Mouse (Mus musculus): ENCODE measurements around the gene Fgfbp1. TPM values are rescaled to one million over a fixed set of nuclear protein-coding genes. Genes with fewer than 3 reads are reported as not detected.

The Fgfbp1 gene
- polyA plus RNA-seq, 1 experiment from 2014 or later, result 194 TPM

- H3K36me3 ChIP-seq, result no peaks in the 10 kb centered on the region
- 45% methylated on average over 2 of the region's 2 CpGs for WGBS
- no peaks in the 10 kb centered on the region for H3K9me3 ChIP-seq
- no peak overlapping the region for H3K27ac ChIP-seq
- no peaks in the 10 kb centered on the region for H3K27me3 ChIP-seq
- no peak for ATAC-seq (ENCODE audit: insufficient number of reproducible peaks, low FRiP score, low TSS enrichment, low read depth)
- H3K4me3 ChIP-seq, result no peak overlapping the region
- no peak overlapping the region for H3K4me2 ChIP-seq
- H3K9ac ChIP-seq, result no peak overlapping the region
- no peaks in the 10 kb centered on the region for H3K4me1 ChIP-seq
These were observed 10.4 kb downstream of the Fgfbp1 start for GRCm38 (mm10) chr5:43971156-43971555.

DNA sequence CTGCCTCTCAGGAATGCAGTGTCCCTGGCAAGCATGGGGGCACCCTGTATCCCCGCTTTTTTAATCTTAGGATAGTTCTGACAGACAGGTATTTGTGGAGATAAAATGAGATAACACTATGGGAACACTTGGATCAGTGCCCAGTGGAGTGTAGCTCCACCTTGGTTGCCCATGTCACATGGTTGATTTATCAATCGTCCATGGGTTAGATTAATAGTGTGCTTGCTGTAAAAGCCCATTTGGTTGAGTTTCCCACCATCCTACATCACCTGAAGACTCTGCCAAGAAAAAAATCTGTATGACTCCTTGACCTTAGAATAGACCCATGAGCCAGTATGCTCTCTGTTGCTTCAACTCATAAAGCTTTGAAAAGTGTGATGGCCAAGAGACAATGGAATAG, 11.0 kb downstream of the Fgfbp1 start:
- H3K4me3 ChIP-seq, result no peak overlapping the region
- 70% methylated on average over 2 of the region's 2 CpGs for WGBS
- H3K9ac ChIP-seq, result no peak overlapping the region
- no peaks in the 10 kb centered on the region for H3K27me3 ChIP-seq
- no peaks in the 10 kb centered on the region for H3K9me3 ChIP-seq
- ATAC-seq (ENCODE audit: insufficient number of reproducible peaks, low FRiP score, low TSS enrichment, low read depth), result no peak
- no peak overlapping the region for H3K27ac ChIP-seq
- no peaks in the 10 kb centered on the region for H3K36me3 ChIP-seq
- H3K4me1 ChIP-seq, result no peaks in the 10 kb centered on the region
- H3K4me2 ChIP-seq, result no peak overlapping the region

- Histone ChIP-seq H3K4me3 (no peak overlapping the region), H3K27me3 (no peaks in the 10 kb centered on the region), H3K9me3 (no peaks in the 10 kb centered on the region), H3K9ac (no peak overlapping the region), H3K4me1 (no peaks in the 10 kb centered on the region), H3K36me3 (no peaks in the 10 kb centered on the region), H3K4me2 (no peak overlapping the region), H3K27ac (no peak overlapping the region)
- WGBS, result 65% methylated on average over 2 of the region's 2 CpGs
- ATAC-seq (ENCODE audit: insufficient number of reproducible peaks, low FRiP score, low TSS enrichment, low read depth), result no peak
These were observed 12.9 kb downstream of the Fgfbp1 start for GRCm38 (mm10) chr5:43968634-43969033.

- H3K36me3 ChIP-seq, result no peaks in the 10 kb centered on the region
- H3K4me3 ChIP-seq, result no peak overlapping the region
- no peaks in the 10 kb centered on the region for H3K4me1 ChIP-seq
- no peak overlapping the region for H3K27ac ChIP-seq
- H3K9ac ChIP-seq, result no peak overlapping the region
- H3K4me2 ChIP-seq, result no peak overlapping the region
- H3K27me3 ChIP-seq, result no peaks in the 10 kb centered on the region
- no peaks in the 10 kb centered on the region for H3K9me3 ChIP-seq
- 84% methylated on average over 3 of the region's 3 CpGs for WGBS
- no peak for ATAC-seq (ENCODE audit: insufficient number of reproducible peaks, low FRiP score, low TSS enrichment, low read depth)
These were observed 20.5 kb downstream of the Fgfbp1 start for GRCm38 (mm10) chr5:43961056-43961455.

- no peaks in the 10 kb centered on the region for H3K36me3 ChIP-seq
- H3K27ac ChIP-seq, result no peak overlapping the region
- H3K9me3 ChIP-seq, result no peaks in the 10 kb centered on the region
- no peaks in the 10 kb centered on the region for H3K27me3 ChIP-seq
- H3K4me1 ChIP-seq, result no peaks in the 10 kb centered on the region
- H3K4me3 ChIP-seq, result no peak overlapping the region
- ATAC-seq (ENCODE audit: insufficient number of reproducible peaks, low FRiP score, low TSS enrichment, low read depth), result no peak
- H3K4me2 ChIP-seq, result no peak overlapping the region
- WGBS, result 70% methylated on average over 3 of the region's 3 CpGs
- no peak overlapping the region for H3K9ac ChIP-seq
These were observed 21.6 kb downstream of the Fgfbp1 start for GRCm38 (mm10) chr5:43959884-43960440.

DNA sequence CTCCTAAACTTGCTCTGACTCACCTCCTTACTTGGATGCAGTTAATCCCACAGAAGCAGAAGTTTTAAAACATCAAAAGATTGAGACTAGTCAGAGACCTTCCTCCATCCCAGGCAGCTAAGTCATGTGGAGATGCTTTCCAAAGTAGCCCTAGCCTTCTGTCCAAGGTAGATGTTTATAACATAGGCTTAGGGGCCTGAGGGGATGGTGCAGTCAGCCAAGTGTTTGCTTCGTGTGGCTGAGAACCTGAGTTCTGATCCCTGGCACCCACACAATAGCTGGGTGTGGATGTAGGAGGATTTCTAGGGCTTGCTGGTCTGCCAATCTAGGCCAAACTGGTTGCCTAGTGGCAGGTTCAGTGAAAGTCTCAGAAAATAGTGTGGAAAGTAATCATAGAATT, 28.3 kb downstream of the Fgfbp1 start:
- no peaks in the 10 kb centered on the region for H3K27me3 ChIP-seq
- no peaks in the 10 kb centered on the region for H3K36me3 ChIP-seq
- no peak overlapping the region for H3K27ac ChIP-seq
- peaks cover 12% of the 10 kb centered on the region for H3K4me1 ChIP-seq
- no peak overlapping the region for H3K4me2 ChIP-seq
- H3K9ac ChIP-seq, result no peak overlapping the region
- H3K4me3 ChIP-seq, result no peak overlapping the region
- no peaks in the 10 kb centered on the region for H3K9me3 ChIP-seq
- no peak for ATAC-seq (ENCODE audit: insufficient number of reproducible peaks, low FRiP score, low TSS enrichment, low read depth)
- 35% methylated on average over 1 of the region's 1 CpGs for WGBS

DNA sequence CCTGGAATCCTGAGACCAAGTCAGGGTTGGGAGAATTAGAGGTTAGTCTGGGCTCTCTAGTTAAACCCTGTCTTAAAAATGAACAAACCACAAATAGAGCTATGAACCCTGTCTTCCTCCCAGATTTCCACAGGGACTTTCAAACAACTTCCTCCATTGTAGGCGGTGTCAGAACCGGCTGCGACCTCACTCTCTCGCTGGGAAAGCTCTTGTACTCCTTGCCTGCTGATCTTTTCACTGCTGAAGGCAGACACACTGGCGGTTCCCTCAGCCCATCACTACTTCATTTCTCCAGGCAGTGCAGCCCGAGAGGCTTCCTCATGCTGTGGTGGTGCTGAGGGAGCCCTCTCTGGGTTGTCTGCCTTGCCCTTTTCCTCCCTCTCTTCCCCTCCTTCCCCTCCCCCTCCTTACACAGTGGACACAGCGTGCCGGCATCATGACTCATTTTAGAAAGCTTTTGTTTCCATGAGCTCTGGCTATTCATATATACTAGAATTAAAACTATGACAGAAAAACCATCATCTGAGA, 32.8 kb downstream of the Fgfbp1 start:
- Histone ChIP-seq H3K9ac (no peak overlapping the region), H3K27me3 (no peaks in the 10 kb centered on the region), H3K4me2 (peak overlapping the region; percentile 56), H3K4me1 (peaks cover 24% of the 10 kb centered on the region), H3K36me3 (no peaks in the 10 kb centered on the region), H3K9me3 (no peaks in the 10 kb centered on the region), H3K4me3 (0 out of 2 replicates have a peak overlapping the region, but pooled peaks have one; percentile 1), H3K27ac (peak overlapping the region; percentile 84)
- WGBS, result 4% methylated on average over 8 of the region's 8 CpGs
- ATAC-seq (ENCODE audit: insufficient number of reproducible peaks, low FRiP score, low TSS enrichment, low read depth), result no peak

- H3K4me2 ChIP-seq, result peak overlapping the region; percentile 56
- H3K9ac ChIP-seq, result no peak overlapping the region
- peak; percentile 82 for ATAC-seq (ENCODE audit: insufficient number of reproducible peaks, low FRiP score, low TSS enrichment, low read depth)
- peak overlapping the region; percentile 26 for H3K4me3 ChIP-seq
- H3K4me1 ChIP-seq, result peaks cover 19% of the 10 kb centered on the region
- no peaks in the 10 kb centered on the region for H3K36me3 ChIP-seq
- peak overlapping the region; percentile 84 for H3K27ac ChIP-seq
- no peaks in the 10 kb centered on the region for H3K27me3 ChIP-seq
- H3K9me3 ChIP-seq, result no peaks in the 10 kb centered on the region
- 2% methylated on average over 27 of the region's 27 CpGs for WGBS
These were observed 33.4 kb downstream of the Fgfbp1 start for GRCm38 (mm10) chr5:43948111-43948743.

DNA sequence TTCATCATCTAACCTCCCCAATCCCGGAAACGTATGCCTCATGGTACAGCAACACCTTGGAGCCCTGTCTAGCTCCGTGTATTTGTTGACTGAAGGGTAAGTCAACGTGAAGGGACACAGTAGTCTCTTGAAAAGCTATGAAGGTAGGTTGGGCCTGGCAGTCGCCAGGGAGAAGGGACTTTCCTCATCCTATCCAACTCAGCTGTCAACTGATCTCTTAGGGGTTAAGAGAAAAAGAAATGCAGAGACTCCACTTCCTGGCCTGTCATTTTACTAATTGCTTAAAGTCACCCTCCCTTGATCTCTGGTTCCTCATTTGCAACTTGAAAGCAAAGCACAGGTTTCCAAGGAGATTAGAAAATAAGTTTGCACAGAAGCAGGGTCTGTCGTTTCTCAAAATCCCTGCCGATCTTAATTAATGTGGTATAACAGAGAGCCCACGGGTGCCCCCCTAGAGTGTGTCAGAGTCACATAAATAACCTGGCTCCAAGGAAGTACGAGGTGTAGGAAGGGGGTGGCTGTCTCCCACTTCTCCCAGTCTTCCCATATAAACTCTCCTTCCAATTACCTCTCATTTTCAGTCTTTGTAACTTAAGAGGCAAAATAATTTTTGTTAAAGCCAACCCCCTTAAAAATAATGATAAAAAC, 34.1 kb downstream of the Fgfbp1 start:
- Histone ChIP-seq H3K36me3 (no peaks in the 10 kb centered on the region), H3K27ac (peak overlapping the region; percentile 73), H3K4me2 (peak overlapping the region; percentile 56), H3K4me1 (peaks cover 18% of the 10 kb centered on the region), H3K4me3 (no peak overlapping the region), H3K9me3 (no peaks in the 10 kb centered on the region), H3K9ac (no peak overlapping the region), H3K27me3 (no peaks in the 10 kb centered on the region)
- 19% methylated on average over 9 of the region's 9 CpGs for WGBS
- peak; percentile 42; the same call in 1 of the 2 replicates for ATAC-seq (ENCODE audit: insufficient number of reproducible peaks, low FRiP score, low TSS enrichment, low read depth)

DNA sequence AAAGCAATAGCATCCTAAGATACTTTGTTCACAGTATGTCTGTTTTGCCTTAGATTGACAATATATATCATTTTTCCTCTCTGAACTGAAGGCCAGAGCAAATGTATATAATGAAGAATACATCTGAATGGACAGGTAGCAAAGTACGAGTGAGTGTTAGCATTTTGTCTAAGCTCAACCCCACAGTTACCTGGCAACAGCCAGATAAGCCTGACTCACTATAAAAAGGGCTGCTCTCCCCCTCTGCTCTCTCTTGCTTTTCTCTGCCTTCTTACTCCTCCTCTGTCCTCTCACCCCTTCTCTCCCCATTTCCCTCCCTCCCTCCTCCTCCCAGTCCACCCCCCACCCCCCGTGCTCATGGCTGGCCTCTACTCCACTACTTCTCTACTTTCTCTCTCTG, 48.3 kb downstream of the Fgfbp1 start:
- no peak overlapping the region for H3K4me2 ChIP-seq
- H3K4me3 ChIP-seq, result no peak overlapping the region
- H3K36me3 ChIP-seq, result no peaks in the 10 kb centered on the region
- no peak overlapping the region for H3K9ac ChIP-seq
- 40% methylated on average over 2 of the region's 2 CpGs for WGBS
- no peaks in the 10 kb centered on the region for H3K4me1 ChIP-seq
- no peaks in the 10 kb centered on the region for H3K27me3 ChIP-seq
- no peak for ATAC-seq (ENCODE audit: insufficient number of reproducible peaks, low FRiP score, low TSS enrichment, low read depth)
- H3K27ac ChIP-seq, result no peak overlapping the region
- H3K9me3 ChIP-seq, result no peaks in the 10 kb centered on the region

All from limb, embryonic 15.5 days (tissue).